Mouse (Mus musculus): ENCODE results near the gene Kif21b. TPM values are rescaled to one million over a fixed set of nuclear protein-coding genes. Genes with fewer than 3 reads are reported as not detected.

The Kif21b gene
- polyA plus RNA-seq, 1 experiment from 2014 or later = 37.1 TPM

DNA sequence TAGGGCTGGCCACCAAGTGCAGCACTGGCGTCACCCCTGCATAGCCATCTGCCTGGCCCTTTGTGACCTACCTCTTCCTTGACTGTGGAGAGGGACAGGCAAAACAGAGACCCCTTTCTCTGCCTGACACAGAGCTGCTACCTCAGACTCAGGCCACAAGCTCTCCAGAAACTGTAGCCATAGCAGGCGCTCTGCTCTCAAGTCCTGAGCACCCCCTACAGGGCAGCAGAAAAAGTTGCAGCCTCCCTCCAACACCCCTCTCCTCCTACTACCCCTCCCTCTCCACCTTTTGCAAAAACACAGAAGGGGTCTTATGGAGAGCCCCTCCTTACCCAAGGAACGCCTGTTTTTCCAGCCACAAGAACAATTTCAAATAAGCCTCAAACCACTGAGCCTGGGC is 81.6 kb downstream of the Kif21b start, which contains the start of gene Mroh3:
Mroh3 (minus strand) TSS at position 26 of the 400 bp plus-strand sequence.
- no peak within 1 kb of the TSS for H3K9ac ChIP-seq (replicated peaks)
- H3K9me3 ChIP-seq (replicated peaks) = no peaks in the 10 kb centered on the region
- no peaks in the 10 kb centered on the region for H3K4me1 ChIP-seq
- H3K27ac ChIP-seq (replicated peaks) = no peak within 1 kb of the TSS
- 43% methylated on average over 3 of the region's 3 CpGs for WGBS
- no peaks in the 10 kb centered on the region for H3K36me3 ChIP-seq
- no peak within 1 kb of the TSS for H3K4me2 ChIP-seq
- H3K27me3 ChIP-seq (replicated peaks) = no peaks in the 10 kb centered on the region
- ATAC-seq (ENCODE audit: low FRiP score) = peak; percentile 41; the same call in 1 of the 2 replicates
- no peak within 1 kb of the TSS for H3K4me3 ChIP-seq (replicated peaks)

DNA sequence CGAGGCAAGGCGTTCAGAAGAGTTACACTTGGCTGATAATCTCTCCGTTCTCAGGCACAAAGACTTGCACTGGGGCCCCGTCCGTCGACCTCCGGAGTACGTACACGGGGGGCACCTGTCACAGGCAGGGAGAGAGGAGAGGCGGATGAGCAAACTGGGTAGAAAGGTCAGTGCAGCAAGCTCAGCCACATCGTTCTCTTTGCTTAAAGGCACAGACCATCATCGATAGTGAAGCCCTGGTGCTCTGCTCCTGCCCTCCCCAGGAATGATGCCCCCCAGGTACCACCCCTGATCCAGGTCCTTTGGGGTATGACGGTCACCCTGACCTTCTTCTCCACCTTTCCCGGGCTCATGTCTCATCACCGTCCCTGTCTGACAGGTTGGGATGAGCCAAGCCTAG is 83.1 kb downstream of the Kif21b start:
- WGBS = 80% methylated on average over 15 of the region's 15 CpGs
- H3K27me3 ChIP-seq (replicated peaks) = no peaks in the 10 kb centered on the region
- no peak for ATAC-seq (ENCODE audit: low FRiP score)
- H3K9ac ChIP-seq (replicated peaks) = no peak overlapping the region
- H3K36me3 ChIP-seq = no peaks in the 10 kb centered on the region
- H3K27ac ChIP-seq (replicated peaks) = no peak overlapping the region
- no peaks in the 10 kb centered on the region for H3K4me1 ChIP-seq
- H3K4me3 ChIP-seq (replicated peaks) = no peak overlapping the region
- no peaks in the 10 kb centered on the region for H3K9me3 ChIP-seq (replicated peaks)
- no peak overlapping the region for H3K4me2 ChIP-seq

DNA sequence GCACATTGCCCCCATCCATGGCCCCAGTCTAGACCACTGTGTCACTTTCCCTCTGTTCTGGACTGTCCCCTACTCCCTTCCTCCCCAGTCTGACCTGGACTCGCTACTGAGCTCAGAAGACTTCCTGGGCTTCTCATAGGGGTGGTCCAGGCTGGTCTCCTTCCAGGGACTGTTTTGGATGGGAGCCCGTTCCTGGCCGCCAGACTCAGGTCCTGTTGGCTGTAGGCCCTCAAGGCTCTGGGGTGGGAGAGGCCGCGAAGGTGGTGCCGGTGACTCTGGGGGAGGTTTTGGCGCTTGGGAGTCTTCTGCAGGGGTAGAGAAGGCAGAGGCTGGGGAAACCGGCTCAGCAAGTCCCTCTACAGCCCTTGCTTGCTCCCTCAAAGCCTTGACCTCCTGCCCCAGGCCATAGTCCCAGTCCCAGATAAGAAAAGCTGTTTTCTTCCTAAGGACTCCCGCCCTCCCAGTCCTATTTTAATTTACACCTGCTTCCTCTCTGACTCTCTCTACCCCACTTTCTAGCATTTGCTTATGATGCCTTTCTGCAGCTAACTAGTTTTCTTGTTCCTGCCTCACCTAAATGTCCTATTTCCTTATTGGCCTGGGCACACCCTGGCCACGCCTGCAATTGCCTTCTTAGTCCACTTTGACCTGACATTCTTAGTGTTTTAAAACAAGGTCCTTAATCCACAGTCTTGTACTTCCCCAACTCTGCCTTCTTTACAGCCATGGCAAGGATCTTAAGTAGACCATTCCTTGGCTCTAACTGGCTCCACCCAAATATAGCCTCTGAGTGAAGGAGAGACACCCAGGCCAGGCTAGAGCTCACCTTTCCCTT is 89.1 kb downstream of the Kif21b start:
- WGBS = 87% methylated on average over 10 of the region's 10 CpGs
- H3K4me2 ChIP-seq = no peak overlapping the region

DNA sequence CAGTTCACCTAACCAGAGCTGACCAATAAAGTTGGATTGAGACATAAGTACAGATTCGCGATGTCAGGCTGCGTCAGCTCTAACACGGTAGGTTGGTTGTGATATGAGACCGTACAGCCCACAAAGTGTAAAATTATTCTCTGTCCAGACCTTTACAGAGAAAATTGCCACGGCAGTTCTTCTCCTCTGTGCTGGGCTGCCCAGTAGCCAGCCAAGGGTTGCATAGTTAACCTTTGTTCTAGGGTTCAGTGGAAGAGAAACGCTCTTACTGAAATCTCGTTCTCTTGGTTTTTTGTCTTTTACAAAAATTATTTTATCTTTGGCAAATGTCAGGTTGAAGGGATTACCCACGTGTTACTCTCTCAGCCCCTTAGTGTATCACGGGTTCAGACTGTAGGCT is 91.2 kb downstream of the Kif21b start:
- 0 out of 2 replicates have a peak, but pooled peaks cover 5% of the 10 kb centered on the region for H3K4me1 ChIP-seq
- H3K9me3 ChIP-seq (replicated peaks) = no peaks in the 10 kb centered on the region
- 87% methylated on average over 10 of the region's 10 CpGs for WGBS
- no peak overlapping the region for H3K9ac ChIP-seq (replicated peaks)
- H3K27me3 ChIP-seq (replicated peaks) = no peaks in the 10 kb centered on the region
- H3K4me3 ChIP-seq (replicated peaks) = no peak overlapping the region
- H3K4me2 ChIP-seq = no peak overlapping the region
- no peak for ATAC-seq (ENCODE audit: low FRiP score)
- H3K27ac ChIP-seq (replicated peaks) = no peak overlapping the region
- no peaks in the 10 kb centered on the region for H3K36me3 ChIP-seq

More for the DNA sequence above, 89.1 kb downstream of the Kif21b start:
- Histone ChIP-seq H3K27me3 (replicated peaks) (no peaks in the 10 kb centered on the region), H3K4me3 (replicated peaks) (no peak overlapping the region), H3K27ac (replicated peaks) (no peak overlapping the region), H3K9ac (replicated peaks) (no peak overlapping the region), H3K4me1 (0 out of 2 replicates have a peak, but pooled peaks cover 5% of the 10 kb centered on the region), H3K9me3 (replicated peaks) (no peaks in the 10 kb centered on the region), H3K36me3 (no peaks in the 10 kb centered on the region)
- ATAC-seq (ENCODE audit: low FRiP score) = no peak

DNA sequence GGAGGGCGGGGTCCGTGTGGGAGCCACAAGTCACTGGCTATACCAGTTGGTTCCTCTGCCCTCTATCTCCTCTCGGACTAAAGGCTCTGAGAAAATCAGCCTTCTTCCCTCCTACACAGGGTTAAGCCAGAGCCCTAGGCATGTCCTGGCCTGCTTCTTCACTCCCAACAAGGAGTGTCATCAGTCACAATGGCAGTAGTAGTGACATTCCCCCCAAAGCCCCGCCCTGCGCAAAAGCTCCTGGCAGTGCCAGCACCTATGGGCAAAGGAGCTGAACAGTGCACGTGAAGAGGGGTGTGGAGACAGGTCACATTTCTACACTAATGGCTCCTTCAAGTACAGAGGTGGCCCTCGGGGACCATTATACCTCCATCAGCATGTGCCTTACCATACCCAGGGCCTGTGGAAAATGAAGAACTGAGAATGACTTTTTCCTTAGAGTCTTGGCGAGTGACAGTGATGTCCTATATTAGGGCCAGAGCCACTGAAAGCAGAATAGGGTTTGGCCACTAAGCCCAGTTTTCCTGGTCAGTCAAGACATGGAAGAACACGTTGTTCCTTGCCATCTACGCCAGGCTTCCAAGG is 92.7 kb downstream of the Kif21b start:
- H3K27ac ChIP-seq (replicated peaks) = no peak overlapping the region
- WGBS = 89% methylated on average over 10 of the region's 10 CpGs
- no peak for ATAC-seq (ENCODE audit: low FRiP score)
- no peak overlapping the region for H3K4me2 ChIP-seq
- H3K9ac ChIP-seq (replicated peaks) = no peak overlapping the region
- H3K36me3 ChIP-seq = no peaks in the 10 kb centered on the region
- peaks cover 19% of the 10 kb centered on the region for H3K4me1 ChIP-seq
- H3K27me3 ChIP-seq (replicated peaks) = no peaks in the 10 kb centered on the region
- no peaks in the 10 kb centered on the region for H3K9me3 ChIP-seq (replicated peaks)
- H3K4me3 ChIP-seq (replicated peaks) = no peak overlapping the region

DNA sequence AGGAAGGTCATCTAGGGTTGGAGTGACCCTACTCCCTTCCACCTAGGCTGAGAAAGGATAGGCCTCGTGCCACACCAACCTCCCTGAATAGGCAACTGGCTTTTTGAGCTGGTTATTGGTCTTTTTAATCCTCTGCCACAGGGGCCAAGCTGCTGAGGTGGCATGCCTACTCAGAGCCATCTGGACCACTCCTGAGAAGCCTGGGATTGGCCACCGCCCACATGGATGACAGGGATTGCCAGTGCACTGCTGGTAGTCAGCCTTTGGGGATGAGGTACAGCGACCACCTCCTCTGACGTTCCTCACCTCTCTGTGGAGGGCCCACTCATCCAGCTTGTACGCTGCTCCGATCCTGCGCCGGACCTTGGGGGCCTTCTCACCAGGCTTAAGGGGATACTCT is 94.7 kb downstream of the Kif21b start:
- H3K27me3 ChIP-seq (replicated peaks) = no peaks in the 10 kb centered on the region
- peaks cover 26% of the 10 kb centered on the region for H3K4me1 ChIP-seq
- no peak for ATAC-seq (ENCODE audit: low FRiP score)
- no peaks in the 10 kb centered on the region for H3K9me3 ChIP-seq (replicated peaks)
- H3K9ac ChIP-seq (replicated peaks) = no peak overlapping the region
- no peak overlapping the region for H3K4me2 ChIP-seq
- no peak overlapping the region for H3K27ac ChIP-seq (replicated peaks)
- 87% methylated on average over 8 of the region's 8 CpGs for WGBS
- H3K36me3 ChIP-seq = no peaks in the 10 kb centered on the region
- no peak overlapping the region for H3K4me3 ChIP-seq (replicated peaks)

DNA sequence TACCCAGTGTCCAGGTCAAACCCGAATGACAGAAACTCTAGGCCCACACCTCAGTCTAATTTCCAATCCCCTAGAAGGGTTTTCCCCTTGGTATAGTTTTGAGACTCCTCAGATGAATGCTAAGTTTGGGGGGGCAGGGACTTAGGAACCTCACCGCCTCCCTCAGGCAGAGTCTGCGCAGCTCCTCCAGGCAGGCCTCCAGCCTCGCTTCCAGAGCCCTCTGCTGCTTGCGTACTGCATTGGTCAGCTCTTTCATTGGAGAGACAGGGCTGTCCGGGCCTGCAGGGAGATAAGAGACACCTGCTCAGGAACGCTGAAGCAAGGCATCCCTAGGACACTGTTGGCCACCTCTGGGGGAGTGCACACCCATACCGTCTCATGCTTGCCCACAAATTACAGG is 95.4 kb downstream of the Kif21b start:
- H3K9ac ChIP-seq (replicated peaks) = no peak overlapping the region
- 97% methylated on average over 8 of the region's 8 CpGs for WGBS
- no peaks in the 10 kb centered on the region for H3K27me3 ChIP-seq (replicated peaks)
- ATAC-seq (ENCODE audit: low FRiP score) = no peak
- no peak overlapping the region for H3K27ac ChIP-seq (replicated peaks)
- H3K9me3 ChIP-seq (replicated peaks) = no peaks in the 10 kb centered on the region
- H3K4me3 ChIP-seq (replicated peaks) = no peak overlapping the region
- H3K4me2 ChIP-seq = no peak overlapping the region
- H3K4me1 ChIP-seq = peaks cover 32% of the 10 kb centered on the region
- no peaks in the 10 kb centered on the region for H3K36me3 ChIP-seq

Other genes with a start within 250 kb of the Kif21b start
- gene Pkp1, start 212.2 kb upstream of the Kif21b start, polyA plus RNA-seq (2015; fragmentation: Nextera tagmentation; extraction: Ambion mirVana) = 0.10 and 1.9 TPM in 2 replicates
- gene Igfn1, start 125.0 kb upstream of the Kif21b start, polyA plus RNA-seq (2015; fragmentation: Nextera tagmentation; extraction: Ambion mirVana) = not detected in 2 replicates
- 188 and 194 TPM in 2 replicates for gene Tmem9, start 123.2 kb upstream of the Kif21b start, polyA plus RNA-seq (2015; fragmentation: Nextera tagmentation; extraction: Ambion mirVana)
- not detected in 2 replicates for gene Ascl5, start 80.6 kb upstream of the Kif21b start, polyA plus RNA-seq (2015; fragmentation: Nextera tagmentation; extraction: Ambion mirVana)
- 0.75 and 1.1 TPM in 2 replicates for gene Cacna1s, start 78.6 kb upstream of the Kif21b start, polyA plus RNA-seq (2015; fragmentation: Nextera tagmentation; extraction: Ambion mirVana)
- not detected in 2 replicates for gene Mroh3, start 81.4 kb downstream of the Kif21b start, polyA plus RNA-seq (2015; fragmentation: Nextera tagmentation; extraction: Ambion mirVana)
- 2.0 and 8.2 TPM in 2 replicates for gene Inava, start 102.9 kb downstream of the Kif21b start, polyA plus RNA-seq (2015; fragmentation: Nextera tagmentation; extraction: Ambion mirVana)
- gene Gpr25, start 129.5 kb downstream of the Kif21b start, polyA plus RNA-seq (2015; fragmentation: Nextera tagmentation; extraction: Ambion mirVana) = 1.3 and 1.8 TPM in 2 replicates
- 23.1 and 27.1 TPM in 2 replicates for gene Camsap2, start 214.7 kb downstream of the Kif21b start, polyA plus RNA-seq (2015; fragmentation: Nextera tagmentation; extraction: Ambion mirVana)

Data from neural tube, embryonic 15.5 days (tissue).